Mouse (Mus musculus): Measurements from ENCODE around the gene Slit2.

DNA sequence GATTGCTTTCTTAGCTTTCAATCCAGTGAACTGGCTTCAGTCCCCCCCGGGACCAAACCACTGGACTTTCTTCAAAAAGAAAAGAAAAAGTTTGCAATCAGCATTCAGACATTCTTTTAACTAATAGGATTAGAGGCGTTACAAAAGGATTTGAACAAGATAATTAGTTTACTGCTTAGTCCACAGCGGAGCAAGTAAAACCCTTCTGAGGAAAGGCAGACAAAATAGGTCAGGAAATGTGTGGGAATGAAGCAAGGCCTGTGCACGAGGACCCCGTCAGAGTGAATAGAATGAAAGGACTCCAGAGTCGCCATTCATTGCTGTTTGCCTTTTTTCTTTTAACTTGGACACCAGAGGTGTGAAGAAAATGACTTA, 156.5 kb downstream of the Slit2 start:
- no peak for TF ChIP-seq CTCF (IDR thresholded peaks at IDR 0.05)
- TF ChIP-seq POLR2A (IDR thresholded peaks at IDR 0.05; ENCODE audit: insufficient read depth, low read depth, low read length): no peak

Measured in heart, adult 2 months (tissue).